Mouse (Mus musculus): ENCODE data around the gene Sntb2. TPM values are rescaled to one million over a fixed set of nuclear protein-coding genes. Genes with fewer than 3 reads are reported as not detected.

Sntb2 gene
- polyA plus RNA-seq (2015; fragmentation: Nextera tagmentation; extraction: Ambion mirVana) = 10.3 and 11.4 TPM in 2 replicates

DNA sequence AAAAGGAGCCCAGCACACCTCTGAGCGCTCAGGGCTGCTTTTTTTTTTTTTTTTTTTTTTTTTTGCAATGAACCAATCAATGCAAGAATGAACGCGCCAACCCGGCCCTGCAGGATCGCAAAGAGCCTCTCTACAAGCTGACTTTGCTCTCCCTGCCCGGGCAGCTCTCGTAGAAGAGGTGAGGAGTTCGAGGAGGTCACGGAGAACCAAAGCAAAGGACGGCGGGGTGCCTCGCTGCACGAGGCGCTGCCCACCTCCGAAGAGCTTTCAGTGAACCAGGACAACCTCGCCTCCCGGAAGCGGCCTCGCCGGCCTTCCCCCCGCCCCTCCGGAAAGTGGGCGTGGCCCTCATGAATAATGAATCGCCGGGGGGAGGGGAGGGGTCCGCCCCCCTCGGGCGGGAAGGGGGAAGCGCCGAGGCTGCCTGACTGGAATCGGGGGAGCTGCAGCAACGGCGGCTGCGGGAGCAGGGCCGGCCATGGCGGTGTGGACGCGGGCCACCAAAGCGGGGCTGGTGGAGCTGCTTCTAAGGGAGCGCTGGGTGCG, at the start of gene Sntb2:
Gene Sntb2, plus strand, starts transcription at position 427 of the 546 bp plus-strand sequence.
- Histone ChIP-seq H3K36me3 (no peaks in the 10 kb centered on the region), H3K27ac (replicated peaks) (peak within 1 kb of the TSS; percentile 91), H3K9me3 (no peaks in the 10 kb centered on the region), H3K4me1 (peaks cover 41% of the 10 kb centered on the region), H3K9ac (peak within 1 kb of the TSS; percentile 96), H3K27me3 (replicated peaks) (no peaks in the 10 kb centered on the region), H3K4me2 (peak within 1 kb of the TSS; percentile 93), H3K4me3 (peak within 1 kb of the TSS; percentile 95)
- 1% methylated on average over 40 of the region's 41 CpGs for WGBS
- peak; percentile 73; the same call in 1 of the 2 replicates for ATAC-seq (ENCODE audit: extremely low read depth, insufficient number of reproducible peaks, low FRiP score, low TSS enrichment)

DNA sequence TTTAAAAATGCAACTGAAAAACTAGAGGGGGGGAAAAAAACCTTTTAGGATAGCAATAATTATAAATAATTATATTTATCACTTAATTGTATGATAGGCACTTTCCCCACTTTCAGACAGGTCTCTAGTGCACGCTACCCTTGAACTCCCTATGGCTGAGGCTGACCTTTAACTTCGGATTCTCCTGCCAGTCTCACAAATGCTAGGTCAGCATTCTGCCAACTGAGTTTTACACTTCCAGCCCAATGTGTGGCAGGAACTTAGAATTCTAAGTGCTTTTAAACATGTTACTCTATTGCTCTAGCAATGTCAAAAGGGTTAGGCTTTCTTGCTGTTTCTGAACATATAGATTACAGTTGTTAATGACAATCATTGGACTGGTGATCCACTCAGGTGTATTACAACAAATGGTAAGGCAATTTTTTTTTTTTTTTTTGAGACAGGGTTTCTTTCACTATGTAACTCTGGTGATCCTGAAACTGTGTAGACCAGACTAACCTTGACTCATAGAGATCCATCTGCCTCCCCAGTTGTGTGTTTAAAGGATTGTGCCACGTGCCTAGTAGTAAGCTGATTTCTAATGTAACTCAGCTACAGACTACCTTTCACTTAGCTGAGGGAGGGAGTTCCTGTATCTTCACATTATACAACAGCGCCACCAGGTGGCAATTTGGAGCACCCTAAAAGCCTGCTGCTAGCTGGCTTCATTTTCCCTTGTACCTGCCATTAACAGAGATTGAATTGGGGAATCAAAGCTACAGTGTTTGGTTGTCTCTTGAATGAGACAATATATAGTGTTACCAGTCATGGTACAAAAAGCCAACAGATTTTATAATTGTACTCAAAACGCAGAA, 48.0 kb upstream of the Sntb2 start:
- H3K4me1 ChIP-seq = peaks cover 48% of the 10 kb centered on the region
- no peak overlapping the region for H3K27ac ChIP-seq (replicated peaks)
- 41% methylated on average over 5 of the region's 5 CpGs for WGBS

DNA sequence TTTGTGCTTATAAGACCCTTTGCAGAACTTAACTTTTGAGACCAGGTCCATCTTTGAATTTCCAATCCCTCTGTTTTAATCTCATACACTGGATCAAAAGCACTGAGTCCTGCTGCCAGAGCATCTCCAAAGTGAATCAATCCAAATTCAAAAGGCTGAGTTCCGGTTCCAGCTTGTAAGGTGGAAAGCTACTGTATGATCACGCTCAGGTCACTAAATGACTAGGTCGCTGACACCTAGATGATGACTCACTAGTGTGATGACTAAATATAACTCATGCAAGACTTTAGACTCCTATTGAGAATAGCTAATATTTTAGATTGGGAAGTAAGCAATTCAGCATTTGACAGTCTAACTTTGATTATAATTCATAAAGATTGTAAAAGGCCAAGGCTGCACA, 46.7 kb upstream of the Sntb2 start:
- Histone ChIP-seq H3K27me3 (replicated peaks) (no peaks in the 10 kb centered on the region), H3K4me3 (no peak overlapping the region), H3K4me1 (peaks cover 48% of the 10 kb centered on the region), H3K9me3 (no peaks in the 10 kb centered on the region), H3K27ac (replicated peaks) (peak overlapping the region; percentile 43), H3K4me2 (no peak overlapping the region), H3K36me3 (peaks cover 33% of the 10 kb centered on the region), H3K9ac (no peak overlapping the region)
- no peak for ATAC-seq (ENCODE audit: extremely low read depth, insufficient number of reproducible peaks, low FRiP score, low TSS enrichment)
- WGBS = 61% methylated on average over 3 of the region's 3 CpGs

More for the DNA sequence above, 48.0 kb upstream of the Sntb2 start:
- no peak overlapping the region for H3K9ac ChIP-seq
- H3K4me3 ChIP-seq = no peak overlapping the region
- H3K36me3 ChIP-seq = peaks cover 45% of the 10 kb centered on the region
- no peaks in the 10 kb centered on the region for H3K27me3 ChIP-seq (replicated peaks)
- ATAC-seq (ENCODE audit: extremely low read depth, insufficient number of reproducible peaks, low FRiP score, low TSS enrichment) = no peak
- H3K4me2 ChIP-seq = no peak overlapping the region
- H3K9me3 ChIP-seq = no peaks in the 10 kb centered on the region

DNA sequence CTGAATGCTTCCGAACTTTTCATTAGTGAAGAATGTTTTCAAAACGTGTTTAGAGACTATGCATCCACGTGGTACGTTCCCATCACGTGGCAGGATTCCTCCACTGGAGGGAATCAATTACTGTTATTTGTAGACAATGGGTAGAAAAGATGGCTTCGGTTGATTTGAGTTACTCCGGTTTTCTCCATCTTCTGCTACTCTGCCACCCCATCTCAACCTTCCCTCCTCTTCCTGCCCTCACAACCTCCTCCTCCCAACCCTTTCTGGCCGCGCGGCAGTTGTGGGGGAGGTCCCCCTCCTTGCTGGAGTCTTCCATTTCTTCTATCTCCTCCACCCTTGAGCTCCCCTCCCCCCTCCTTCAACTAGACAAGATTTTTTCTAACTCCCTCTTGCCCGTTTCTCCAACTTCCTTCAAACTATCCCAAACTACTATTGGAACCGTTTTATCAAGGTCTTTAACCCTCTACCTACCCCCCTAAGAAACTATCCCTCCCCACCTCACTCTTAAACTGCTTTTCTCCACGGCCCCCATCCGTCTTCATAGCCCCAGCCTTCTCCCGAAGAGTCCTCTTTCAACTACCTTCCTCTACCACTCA, 43.2 kb upstream of the Sntb2 start:
- H3K27ac ChIP-seq (replicated peaks) = peak overlapping the region; percentile 94
- H3K9ac ChIP-seq = peak overlapping the region; percentile 95
- H3K27me3 ChIP-seq (replicated peaks) = no peaks in the 10 kb centered on the region
- peaks cover 27% of the 10 kb centered on the region for H3K36me3 ChIP-seq
- H3K9me3 ChIP-seq = no peaks in the 10 kb centered on the region
- H3K4me2 ChIP-seq = peak overlapping the region; percentile 84
- no peak for ATAC-seq (ENCODE audit: extremely low read depth, insufficient number of reproducible peaks, low FRiP score, low TSS enrichment)
- H3K4me1 ChIP-seq = peaks cover 63% of the 10 kb centered on the region
- peak overlapping the region; percentile 82 for H3K4me3 ChIP-seq
- 2% methylated on average over 15 of the region's 15 CpGs for WGBS

DNA sequence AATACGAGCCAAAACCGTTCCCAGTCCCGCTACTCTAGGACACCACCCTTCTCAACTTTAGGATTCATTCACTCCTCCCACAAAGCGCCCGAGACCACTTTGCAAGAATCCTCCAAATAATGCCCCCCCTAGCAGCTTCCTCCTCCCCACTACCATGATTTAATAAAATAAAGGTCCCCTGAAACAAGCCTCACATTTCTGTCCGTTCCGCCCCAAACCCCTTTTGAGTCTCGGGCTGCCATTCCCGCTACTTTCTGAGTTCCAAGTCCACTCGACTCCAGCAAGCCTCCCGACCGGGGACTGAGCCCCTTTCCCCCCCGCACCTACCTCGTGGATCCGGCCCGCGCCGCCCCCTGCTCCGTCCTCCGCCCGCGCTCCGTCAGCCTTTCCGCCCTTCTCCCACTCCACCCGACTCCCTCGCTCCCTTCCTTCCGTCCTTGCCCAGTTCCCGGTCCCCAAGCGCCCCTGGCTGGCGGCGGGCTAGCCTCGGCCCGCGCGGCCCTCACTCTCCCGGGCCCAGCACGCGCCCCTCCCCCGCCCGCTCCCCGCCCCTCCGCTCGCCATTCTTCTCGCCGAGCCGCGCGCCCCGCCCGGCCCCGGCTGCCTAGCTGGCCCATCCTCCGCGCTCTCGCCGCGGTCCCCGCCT, 42.6 kb upstream of the Sntb2 start:
- under 1% methylated on average over 55 of the region's 57 CpGs for WGBS
- peak; percentile 70; the same call in 1 of the 2 replicates for ATAC-seq (ENCODE audit: extremely low read depth, insufficient number of reproducible peaks, low FRiP score, low TSS enrichment)
- peak overlapping the region; percentile 84 for H3K4me2 ChIP-seq
- no peaks in the 10 kb centered on the region for H3K9me3 ChIP-seq
- peaks cover 34% of the 10 kb centered on the region for H3K36me3 ChIP-seq
- peak overlapping the region; percentile 82 for H3K4me3 ChIP-seq
- peak overlapping the region; percentile 95 for H3K9ac ChIP-seq
- peaks cover 57% of the 10 kb centered on the region for H3K4me1 ChIP-seq
- no peaks in the 10 kb centered on the region for H3K27me3 ChIP-seq (replicated peaks)
- H3K27ac ChIP-seq (replicated peaks) = peak overlapping the region; percentile 94

DNA sequence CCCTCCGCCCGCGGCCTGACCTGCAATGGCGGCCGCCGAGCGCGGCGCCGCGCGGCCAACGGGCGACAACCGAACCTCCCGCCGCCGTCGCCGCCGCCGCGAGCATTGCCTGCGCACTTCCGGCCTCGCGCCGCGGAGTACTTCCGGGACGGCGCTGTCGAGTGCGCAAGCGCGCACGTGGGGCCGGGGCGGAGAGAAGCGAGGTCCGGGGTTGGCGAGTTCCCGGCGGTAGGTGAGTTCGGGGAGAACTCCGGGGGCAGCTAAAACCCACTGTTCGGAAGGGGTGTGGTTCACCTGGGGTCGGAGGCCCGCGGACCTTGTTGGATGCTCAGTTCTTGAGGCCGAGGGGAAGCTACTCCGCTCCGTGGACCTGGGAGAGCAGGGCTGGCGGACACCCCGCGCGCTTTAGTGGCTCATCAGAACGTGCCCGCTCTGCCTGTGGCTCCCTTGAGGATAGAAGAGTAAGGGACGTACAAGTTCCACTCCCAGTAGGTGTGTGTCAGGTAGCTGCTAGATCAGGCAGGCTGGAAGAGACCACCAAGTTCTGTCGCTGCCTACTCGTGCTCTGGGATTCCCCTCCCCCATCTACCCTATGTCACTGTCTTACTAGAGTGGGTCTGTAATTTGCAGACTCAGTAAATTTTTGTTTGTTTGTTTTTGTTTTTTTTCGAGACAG, 41.9 kb upstream of the Sntb2 start, which contains the start of gene Utp4:
Gene Utp4, plus strand, starts transcription at position 156 of the 676 bp plus-strand sequence.
- H3K4me3 ChIP-seq = peak within 1 kb of the TSS; percentile 82
- peak within 1 kb of the TSS; percentile 84 for H3K4me2 ChIP-seq
- peak within 1 kb of the TSS; percentile 95 for H3K9ac ChIP-seq
- peak within 1 kb of the TSS; percentile 94 for H3K27ac ChIP-seq (replicated peaks)
- no peaks in the 10 kb centered on the region for H3K9me3 ChIP-seq
- under 1% methylated on average over 62 of the region's 63 CpGs for WGBS
- peaks cover 50% of the 10 kb centered on the region for H3K4me1 ChIP-seq
- peak; percentile 89 for ATAC-seq (ENCODE audit: extremely low read depth, insufficient number of reproducible peaks, low FRiP score, low TSS enrichment)
- H3K27me3 ChIP-seq (replicated peaks) = no peaks in the 10 kb centered on the region
- H3K36me3 ChIP-seq = peaks cover 41% of the 10 kb centered on the region

DNA sequence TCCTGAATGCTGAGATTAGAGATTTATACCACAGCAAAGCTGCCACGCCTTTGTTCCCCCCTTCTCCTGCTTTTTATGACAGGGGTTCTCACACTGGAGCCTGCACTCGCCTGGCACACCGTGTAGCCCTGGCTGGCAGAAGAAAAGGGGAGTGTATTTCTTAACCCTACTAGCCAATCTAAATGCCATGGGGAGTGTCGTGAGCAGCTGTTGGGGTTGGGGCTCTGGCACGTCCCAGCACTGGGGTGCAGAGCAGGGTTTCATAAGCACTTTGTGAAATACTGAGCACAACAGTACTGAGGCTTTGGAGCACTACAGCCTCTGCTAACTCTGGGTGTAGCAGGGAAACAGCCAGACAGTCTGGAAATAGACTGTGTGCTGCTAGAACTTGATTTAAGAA, 36.1 kb upstream of the Sntb2 start:
- Histone ChIP-seq H3K36me3 (peaks cover 99% of the 10 kb centered on the region), H3K9me3 (no peaks in the 10 kb centered on the region), H3K4me2 (no peak overlapping the region), H3K4me3 (no peak overlapping the region), H3K4me1 (peaks cover 10% of the 10 kb centered on the region), H3K27ac (replicated peaks) (no peak overlapping the region), H3K9ac (no peak overlapping the region), H3K27me3 (replicated peaks) (no peaks in the 10 kb centered on the region)
- WGBS = 83% methylated on average over 5 of the region's 5 CpGs
- ATAC-seq (ENCODE audit: extremely low read depth, insufficient number of reproducible peaks, low FRiP score, low TSS enrichment) = no peak

DNA sequence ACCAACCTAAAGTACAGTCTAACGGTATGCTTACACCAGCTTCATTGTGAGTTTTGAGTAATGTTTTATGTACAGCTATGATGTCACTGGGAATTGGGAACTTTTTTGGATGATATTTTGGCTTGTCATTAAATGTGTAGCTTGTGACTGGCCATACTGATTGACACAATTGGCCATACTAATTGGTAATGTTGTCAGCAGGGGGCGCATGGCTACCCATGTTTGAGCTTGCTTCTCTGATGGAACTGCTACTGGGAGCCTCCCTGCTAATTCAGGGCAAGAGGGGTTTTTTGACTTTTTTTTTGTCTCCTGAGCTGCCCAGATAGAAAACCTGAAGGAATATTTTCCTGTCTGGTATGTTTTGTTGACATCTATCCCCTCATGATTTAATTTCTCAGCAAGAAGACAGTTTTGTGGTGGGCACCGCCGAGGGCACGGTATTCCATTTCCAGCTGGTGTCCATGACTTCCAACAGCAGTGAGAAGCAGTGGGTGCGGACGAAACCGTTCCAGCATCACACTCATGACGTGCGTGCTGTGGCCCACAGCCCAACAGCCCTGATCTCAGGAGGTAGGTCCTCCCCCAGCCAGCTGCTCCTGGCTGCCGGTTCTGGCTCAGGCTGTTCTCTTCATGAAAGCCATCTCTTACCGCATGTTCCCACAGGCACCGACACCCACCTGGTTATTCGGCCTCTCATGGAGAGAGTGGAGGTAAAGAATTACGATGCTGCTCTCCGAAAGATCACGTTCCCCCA, 29.6 kb upstream of the Sntb2 start:
- H3K4me1 ChIP-seq = no peaks in the 10 kb centered on the region
- no peak overlapping the region for H3K4me3 ChIP-seq
- no peaks in the 10 kb centered on the region for H3K9me3 ChIP-seq
- H3K36me3 ChIP-seq = peaks cover 89% of the 10 kb centered on the region
- 92% methylated on average over 17 of the region's 17 CpGs for WGBS
- H3K9ac ChIP-seq = no peak overlapping the region
- no peaks in the 10 kb centered on the region for H3K27me3 ChIP-seq (replicated peaks)
- H3K27ac ChIP-seq (replicated peaks) = no peak overlapping the region
- ATAC-seq (ENCODE audit: extremely low read depth, insufficient number of reproducible peaks, low FRiP score, low TSS enrichment) = no peak
- H3K4me2 ChIP-seq = no peak overlapping the region

DNA sequence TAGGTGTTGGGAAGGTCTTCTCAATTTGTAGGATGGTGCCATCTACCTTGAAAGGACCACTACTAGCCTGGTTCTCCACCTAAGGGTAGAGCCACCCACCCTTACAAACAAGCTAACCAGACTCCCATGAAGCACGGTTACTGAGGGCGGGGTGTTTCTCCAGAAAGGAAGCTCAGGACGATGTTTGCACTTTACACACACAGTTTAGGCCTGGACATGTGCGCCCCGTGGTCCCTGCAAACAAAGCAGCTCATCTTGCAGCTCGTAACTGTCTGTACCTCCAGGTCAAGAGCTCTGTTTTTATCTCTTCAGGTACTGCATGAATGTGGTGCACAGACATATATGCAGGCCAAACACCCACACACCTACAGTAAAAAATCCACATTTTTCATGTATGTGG, 28.9 kb upstream of the Sntb2 start:
- Histone ChIP-seq H3K27me3 (replicated peaks) (no peaks in the 10 kb centered on the region), H3K4me2 (no peak overlapping the region), H3K36me3 (peaks cover 88% of the 10 kb centered on the region), H3K4me1 (no peaks in the 10 kb centered on the region), H3K4me3 (no peak overlapping the region), H3K9me3 (no peaks in the 10 kb centered on the region), H3K27ac (replicated peaks) (peak overlapping the region; percentile 51), H3K9ac (no peak overlapping the region)
- WGBS = 89% methylated on average over 6 of the region's 6 CpGs
- no peak; the same call in 1 of the 2 replicates for ATAC-seq (ENCODE audit: extremely low read depth, insufficient number of reproducible peaks, low FRiP score, low TSS enrichment)

DNA sequence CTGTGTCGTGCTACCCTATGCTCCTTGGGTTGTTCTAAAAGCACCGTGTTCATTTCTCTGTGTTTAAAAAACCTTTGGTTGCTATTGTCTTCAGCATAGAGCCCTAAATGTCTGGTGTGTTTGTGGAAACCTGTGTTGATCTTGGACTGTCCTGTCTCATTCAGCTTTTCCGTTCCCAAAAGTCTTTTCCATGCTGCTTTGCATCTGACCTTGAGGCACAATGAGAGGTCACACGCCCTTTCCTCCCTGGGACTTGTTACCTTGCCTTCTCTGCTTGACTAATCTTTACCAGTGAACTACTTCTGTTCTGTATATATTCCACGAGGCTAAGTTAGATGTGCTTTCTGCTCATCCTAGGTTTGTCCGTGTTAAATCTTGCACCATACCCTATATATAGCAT, 28.1 kb upstream of the Sntb2 start:
- no peaks in the 10 kb centered on the region for H3K4me1 ChIP-seq
- no peak overlapping the region for H3K4me2 ChIP-seq
- no peak overlapping the region for H3K9ac ChIP-seq
- no peaks in the 10 kb centered on the region for H3K27me3 ChIP-seq (replicated peaks)
- ATAC-seq (ENCODE audit: extremely low read depth, insufficient number of reproducible peaks, low FRiP score, low TSS enrichment) = no peak
- no peaks in the 10 kb centered on the region for H3K9me3 ChIP-seq
- peak overlapping the region; percentile 51 for H3K27ac ChIP-seq (replicated peaks)
- H3K36me3 ChIP-seq = peaks cover 88% of the 10 kb centered on the region
- WGBS = 69% methylated on average over 6 of the region's 6 CpGs
- H3K4me3 ChIP-seq = no peak overlapping the region
